Mouse (Mus musculus): ENCODE measurements around the gene Rpl18.

Rpl18 gene

DNA sequence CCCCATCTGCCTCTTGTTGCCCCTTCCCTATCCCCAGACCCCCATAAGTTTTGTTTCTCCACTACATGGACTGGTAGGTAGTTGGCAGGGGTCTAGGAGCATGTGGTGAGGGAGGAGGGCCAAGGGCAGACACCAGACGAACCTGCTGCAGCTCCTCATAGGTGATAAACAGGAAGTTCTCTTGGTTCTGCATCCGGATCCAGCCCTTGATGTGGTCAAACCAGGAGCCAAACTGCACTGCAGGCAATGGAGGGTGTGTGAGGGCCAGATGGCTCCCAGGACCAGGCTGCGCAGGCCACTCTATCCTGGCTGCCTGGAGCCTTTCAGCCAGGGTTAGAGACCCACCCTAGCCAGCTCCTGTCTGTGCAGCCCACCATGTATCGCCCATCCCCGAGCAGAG lies 18.2 kb downstream of the Rpl18 start:
- no peak for DNase-seq (ENCODE audit: low spot score)

DNA sequence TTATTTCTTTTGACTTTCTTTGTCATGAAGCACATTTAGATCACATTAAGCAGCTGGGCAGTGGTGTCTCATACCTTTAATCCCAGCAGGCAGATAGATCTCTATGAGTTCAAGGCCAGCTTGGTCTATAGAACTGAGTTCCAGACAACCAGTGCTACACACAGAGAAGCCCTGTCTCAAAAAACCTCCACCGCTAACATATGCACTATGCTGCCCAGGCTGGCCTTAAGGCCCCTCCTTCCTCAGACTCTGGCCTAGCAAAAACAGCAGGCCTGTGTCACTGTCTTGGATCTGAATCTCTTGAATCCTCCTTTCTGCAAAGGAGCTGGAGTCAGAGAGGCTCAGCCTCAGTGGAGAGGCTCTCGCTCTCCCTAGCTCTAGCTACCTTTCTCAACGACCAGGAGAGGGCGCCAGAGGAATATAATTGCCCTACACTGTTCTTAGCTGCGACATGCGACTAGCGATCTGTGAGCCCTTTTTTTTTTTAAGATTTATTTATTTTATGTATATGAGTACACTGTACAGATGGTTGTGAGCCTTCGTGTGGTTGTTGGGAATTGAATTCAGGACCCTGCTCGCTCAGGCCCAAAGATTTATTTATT lies 24.0 kb downstream of the Rpl18 start:
- peak; percentile 56 for DNase-seq (ENCODE audit: low spot score)

DNA sequence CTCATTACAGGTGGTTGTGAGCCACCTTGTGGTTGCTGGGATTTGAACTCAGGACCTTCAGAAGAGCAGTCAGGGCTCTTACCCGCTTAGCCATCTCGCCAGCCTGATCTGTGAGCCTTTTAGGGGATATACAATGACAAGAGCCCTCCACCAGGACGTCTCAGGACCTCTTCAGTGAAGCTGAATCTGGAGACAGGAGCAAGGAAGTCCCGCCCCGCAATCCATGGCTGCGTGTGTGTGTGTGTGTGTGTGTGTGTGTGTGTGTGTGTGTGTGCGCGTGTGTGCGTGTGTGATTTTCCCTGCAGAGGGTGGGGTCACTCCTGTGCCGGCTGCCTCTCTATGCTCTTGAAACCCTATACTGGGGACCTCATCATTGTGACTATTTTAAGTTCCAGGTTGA lies 24.6 kb downstream of the Rpl18 start:
- DNase-seq (ENCODE audit: low spot score), result no peak

DNA sequence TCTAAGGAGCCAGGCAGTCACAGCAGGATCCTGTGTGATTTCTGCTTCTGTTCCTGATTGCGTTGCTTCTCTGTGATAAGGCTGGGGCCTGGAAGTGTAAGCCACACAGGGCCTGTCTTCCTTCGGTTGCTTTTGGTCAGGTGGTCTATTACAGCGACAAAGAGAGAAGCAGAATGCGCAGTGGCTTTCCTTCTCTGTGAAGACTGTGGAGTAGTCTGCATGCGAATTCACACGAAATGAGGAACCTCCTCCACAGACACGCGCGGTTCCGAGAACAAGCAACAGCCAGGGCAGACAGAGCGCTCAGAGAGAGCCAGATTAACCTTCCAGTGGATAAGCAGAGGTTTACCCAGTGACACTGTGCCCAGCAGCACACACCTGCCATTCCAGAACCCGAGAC lies 26.1 kb downstream of the Rpl18 start:
- no peak for DNase-seq (ENCODE audit: low spot score)

DNA sequence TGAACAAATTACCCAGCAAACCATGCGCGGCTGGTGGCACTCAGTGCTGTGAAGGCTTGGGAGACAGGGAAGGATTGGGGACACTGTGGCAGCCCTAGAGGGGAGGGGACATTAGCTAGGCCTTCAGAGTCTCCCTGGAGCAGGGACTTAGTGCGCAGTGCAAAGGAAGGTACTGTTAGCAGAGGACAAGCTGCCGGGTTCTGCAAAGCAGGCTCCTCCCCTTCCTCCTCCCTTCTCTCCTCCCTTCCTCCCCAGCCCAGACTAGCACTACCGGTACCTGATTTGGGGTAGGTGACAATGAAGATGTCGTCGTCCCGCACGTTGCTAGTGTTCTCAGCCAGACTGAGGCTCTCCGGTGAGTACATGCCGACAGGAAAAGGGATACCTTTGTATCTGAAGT lies 26.5 kb downstream of the Rpl18 start:
- DNase-seq (ENCODE audit: low spot score), result no peak

DNA sequence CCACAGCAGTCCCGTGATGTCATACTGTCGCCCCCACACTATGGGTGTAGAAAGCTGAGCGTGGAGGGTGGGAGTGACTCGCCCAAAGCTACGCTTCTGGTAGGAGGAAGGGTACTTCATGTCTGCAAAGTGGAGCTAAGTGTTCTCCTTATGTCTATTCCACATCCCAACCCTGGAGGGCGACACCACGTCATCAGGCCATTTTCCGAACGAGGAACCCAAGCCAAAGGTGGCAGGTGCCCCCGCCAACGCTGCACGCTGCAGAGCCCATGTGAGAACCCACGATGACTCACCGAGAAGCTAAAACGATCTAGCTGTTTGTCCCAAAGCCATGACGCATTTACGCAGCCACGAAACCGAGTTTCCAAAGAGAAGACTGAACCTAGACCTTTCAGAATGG lies 27.1 kb downstream of the Rpl18 start:
- DNase-seq (ENCODE audit: low spot score), result no peak

DNA sequence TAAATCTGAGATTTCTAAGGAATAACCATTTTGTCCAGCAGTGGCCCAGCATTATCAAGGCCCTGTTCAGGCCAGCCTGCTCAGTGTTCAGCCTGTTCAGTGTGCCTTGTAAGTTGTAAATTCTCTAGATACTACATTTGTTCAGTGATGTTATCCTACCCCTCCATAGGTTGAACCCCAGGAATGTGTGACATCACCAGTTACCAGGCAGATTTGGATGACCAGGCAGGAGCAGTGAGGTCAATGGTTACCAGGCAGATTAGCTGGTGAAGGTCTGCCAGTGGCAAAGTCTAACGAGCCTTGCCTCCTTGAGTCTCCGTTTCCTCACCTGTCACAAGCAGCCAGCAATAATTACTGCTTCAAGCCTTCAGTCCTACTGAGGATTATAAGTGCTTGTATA lies 29.1 kb downstream of the Rpl18 start:
- no peak for DNase-seq (ENCODE audit: low spot score)

DNA sequence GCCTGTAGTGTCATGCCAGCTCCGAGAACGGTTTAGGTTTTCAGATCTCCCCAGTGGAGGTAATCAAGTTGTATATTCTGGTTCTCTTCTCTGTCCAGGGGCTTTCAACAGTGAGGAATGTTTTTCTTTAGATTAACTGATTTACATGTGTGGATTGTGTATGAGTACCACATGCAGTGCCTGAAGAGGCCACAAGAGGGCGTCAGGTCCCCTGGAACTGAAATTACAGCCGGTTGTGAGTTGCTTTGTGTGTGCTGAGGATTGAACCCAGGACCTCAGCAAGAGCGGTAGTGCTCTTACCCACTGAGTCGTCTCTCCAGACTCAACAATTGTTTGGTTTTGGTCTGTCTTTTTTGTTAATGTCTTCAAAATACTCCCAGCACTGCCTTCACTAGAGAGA lies 31.3 kb downstream of the Rpl18 start:
- no peak for DNase-seq (ENCODE audit: low spot score)

DNA sequence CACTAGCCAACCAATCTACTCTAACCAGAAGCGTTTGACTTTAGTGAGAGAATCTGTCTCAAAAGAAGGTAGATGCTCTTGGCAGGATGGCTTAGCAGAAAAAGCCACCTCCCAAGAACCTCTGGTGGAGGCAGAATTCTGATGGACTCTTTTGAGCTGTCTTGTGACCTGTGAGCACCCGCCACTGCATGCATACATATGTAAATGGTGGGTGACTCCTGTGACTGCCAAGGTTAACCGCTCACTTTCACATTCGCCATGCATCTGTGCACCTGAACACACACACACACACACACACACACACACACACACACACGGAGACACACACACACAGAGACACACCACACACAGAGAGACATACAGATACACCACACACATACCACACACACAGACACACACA lies 32.2 kb downstream of the Rpl18 start:
- DNase-seq (ENCODE audit: low spot score), result no peak

DNA sequence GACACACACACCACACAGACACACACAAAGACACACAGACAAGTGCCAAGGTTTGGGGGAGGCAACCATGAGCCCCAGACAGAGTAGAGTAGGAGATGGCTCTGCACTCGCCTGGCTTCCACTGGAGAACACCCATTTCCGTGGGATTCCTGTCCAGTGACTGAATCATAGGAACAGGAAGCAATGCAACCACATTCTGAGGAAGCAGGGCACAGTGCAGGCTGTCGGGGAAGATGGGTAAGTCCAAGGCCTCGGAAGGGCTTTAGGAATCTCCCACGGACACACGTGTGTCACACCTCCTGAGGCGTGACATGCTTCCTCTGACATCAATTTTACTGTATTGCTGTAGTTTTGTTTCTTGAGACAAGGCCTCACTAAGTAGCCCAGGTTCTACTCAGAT lies 32.9 kb downstream of the Rpl18 start:
- DNase-seq (ENCODE audit: low spot score), result no peak

DNA sequence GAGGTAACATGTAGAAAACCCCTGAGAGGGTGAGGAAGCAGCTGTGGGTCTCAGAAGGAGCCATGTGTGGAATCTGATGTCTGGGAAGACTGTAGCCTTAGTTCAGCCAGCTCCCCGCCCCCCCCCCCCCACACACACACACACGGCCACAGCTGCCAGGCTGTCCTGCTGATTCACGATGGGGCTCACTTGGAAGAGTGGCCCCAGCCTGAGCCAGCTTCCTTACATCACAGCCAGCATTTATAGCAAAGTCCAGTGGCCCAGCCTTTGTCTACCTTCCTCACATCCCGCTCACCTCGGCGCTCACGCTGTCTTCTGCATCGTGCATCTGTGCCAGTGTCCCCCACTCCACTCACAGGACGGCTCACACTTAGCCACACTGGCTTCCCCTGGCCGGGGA lies 34.1 kb downstream of the Rpl18 start:
- no peak for DNase-seq (ENCODE audit: low spot score)

DNA sequence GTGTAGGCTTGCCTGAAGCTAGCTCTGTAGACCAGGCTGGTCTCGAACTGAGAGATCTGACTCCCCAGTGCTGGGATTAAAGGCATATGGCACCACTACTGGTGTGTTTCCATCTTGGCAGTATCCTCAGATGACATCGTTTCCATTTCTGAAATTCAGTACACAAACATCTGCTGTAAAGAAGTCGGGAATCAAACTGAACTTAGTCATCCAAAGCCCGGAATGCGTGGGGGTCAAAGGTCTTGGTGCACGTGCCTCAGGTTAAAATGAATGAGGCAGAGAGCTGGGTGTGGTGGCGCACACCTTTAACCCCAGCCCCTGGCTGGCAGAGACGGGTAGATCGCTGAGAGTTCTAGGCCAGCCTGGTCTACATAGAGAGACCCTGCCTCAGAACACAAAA lies 34.9 kb downstream of the Rpl18 start:
- no peak for DNase-seq (ENCODE audit: low spot score)

DNA sequence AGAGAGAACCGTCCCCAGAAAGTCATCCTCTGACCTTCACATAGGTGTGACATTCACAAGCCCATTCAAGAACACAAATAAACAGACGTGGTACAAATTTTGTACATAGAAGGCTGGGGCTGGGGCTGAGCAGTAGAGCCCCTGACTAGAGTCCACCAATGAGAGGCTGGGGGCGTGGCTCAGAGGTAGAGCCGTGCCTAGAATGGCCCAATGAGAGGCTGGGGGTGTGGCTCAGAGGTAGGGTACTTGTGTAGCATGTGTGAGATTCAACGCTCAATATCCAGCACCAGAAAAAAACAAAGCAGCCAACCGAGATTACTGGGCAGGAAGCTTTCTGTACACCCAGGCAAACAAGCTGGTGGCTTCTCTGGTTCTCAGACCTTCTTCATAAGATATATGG lies 40.4 kb downstream of the Rpl18 start:
- no peak for DNase-seq (ENCODE audit: low spot score)

DNA sequence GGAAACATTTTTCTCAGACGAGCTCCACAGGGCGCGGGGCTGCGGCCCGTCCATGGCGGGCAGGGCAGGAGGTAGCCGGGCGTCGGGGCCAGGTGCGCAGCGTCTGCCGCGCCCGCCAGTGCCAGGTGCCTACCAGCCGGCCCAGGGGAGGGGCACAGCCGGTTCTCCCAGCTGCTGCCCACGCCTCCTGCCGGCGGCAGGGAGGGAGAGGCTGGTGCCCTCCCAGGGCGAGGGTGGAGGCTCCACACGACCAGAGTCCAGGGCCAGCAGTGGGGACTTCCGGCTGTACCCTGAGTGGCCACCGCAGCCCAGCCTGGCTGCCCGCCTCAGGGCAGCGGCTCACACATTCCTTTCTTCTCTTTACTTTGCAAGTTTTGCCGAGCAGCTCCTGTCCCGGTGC lies 44.1 kb downstream of the Rpl18 start:
- DNase-seq (ENCODE audit: low spot score), result no peak

DNA sequence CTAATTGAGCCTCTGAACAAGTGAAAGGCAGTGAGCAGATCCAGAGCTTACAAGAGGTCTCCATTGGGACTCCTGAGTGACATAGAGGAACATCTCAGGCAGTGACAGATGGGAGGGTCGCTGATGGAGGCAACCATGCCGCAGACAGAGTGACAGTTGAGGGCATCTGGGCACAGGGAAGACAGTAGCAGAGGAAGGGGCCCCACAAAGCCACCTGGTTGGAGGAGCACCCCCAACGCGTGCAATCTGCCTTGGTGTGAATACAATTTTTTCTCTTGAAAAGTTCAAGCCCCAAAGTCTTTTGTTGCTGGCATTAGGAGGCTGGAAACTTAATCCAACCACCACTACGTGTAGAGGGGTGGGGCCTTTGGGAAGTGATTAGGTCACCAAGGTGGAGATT lies 44.9 kb downstream of the Rpl18 start:
- DNase-seq (ENCODE audit: low spot score), result no peak

DNA sequence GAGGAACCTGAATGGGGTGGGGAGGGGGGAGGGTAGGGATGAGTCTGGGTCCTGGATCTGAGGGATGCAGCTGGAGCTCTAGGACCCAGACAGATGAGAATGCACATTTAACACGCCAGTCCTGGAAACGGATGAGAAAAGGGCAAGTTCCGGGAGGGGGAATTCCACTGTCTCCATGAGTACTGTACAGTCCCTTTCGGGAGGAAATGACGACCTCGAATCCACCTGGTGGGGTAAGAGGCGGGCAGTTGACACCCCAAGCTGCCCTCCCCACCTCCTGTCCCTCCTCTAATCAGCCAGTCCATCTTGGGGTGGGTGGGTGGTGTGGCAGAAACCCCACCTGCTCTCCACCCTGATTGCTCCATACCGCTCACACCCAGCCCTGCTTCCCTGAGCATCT lies 50.7 kb downstream of the Rpl18 start:
- no peak for DNase-seq (ENCODE audit: low spot score)

DNA sequence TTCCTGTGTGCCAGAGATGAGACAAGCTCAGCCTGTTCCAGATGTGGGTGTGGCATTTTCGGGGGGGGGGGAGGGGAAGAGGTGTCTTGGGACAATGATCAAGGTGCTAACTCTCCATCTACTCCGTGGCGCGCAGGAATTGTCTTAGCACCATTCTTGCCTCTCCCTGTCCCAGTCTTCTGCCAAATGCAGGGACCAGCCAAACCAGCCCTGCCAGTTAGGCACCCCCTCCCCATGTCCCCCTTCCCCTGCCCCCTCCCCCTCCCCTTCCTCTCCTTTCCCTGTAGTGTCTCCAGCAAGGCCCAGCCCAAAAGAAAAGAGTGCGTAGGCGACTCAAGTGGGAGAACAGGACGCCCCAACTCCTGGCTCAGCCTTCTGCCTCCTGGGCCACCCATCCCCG lies 51.5 kb downstream of the Rpl18 start:
- no peak for DNase-seq (ENCODE audit: low spot score)

DNA sequence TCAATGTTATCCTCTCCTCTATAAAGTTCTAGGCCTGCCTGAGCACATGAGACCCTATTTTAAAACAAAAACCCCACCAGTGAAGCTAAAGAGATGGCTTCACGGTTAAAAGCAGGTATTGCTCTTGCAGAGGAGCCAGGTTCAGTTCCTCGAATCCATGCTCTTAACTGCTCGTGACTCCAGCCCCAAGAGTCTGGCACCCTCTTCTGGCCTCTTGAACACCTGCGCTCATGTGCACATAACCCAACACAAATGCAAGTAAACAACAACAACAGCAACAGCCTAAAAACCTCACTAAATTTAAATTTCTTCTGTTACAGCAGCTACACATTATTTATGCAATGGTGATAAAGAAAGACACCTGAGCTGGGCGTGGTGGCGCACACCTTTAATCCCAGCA lies 52.2 kb downstream of the Rpl18 start:
- no peak for DNase-seq (ENCODE audit: low spot score)

Measured in ovary, adult 18-20 months (tissue).